30 mouse cellular contexts compared by ENCODE assay signal in the genomic region with DNA sequence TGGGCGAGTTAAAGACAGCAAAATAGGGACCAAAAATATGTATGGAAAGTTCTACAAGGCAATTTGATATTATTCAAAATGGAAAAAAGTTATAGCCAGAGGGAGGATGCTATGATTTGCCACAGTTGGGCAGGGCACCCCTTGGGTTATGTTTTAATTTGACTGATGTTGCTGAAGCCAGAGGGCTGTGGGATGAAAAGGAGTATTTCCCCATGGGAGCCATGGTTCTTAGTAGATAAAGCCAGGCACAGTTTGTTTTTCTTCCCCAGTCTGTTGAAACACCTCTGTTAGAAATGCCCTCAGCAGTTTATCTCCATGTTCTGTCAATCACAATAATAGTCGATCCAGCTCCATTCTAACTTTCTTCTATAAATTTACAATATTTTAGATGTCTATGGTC.
A peak's percentile ranks its signal among the peaks of the same experiment; 100 is the strongest.
DNase-seq lines count a peak whose midpoint lies in the region; ATAC-seq and TF ChIP-seq lines count a peak whose summit lies in the region.
"Had no signal": no experiment of that assay in that cellular context is flagged by ENCODE, and none has a peak within 500 bp of the region (broad histone marks: within the 10 kb centered on the region; RNA-seq: fewer than 3 reads in every experiment).

No protein-coding gene starts in this region.

- no peak for DNase-seq in forebrain, embryonic 10.5 days (ENCODE audit: extremely low spot score, low spot score)
- no peak for DNase-seq in layer of hippocampus, adult 2 months (ENCODE audit: low spot score in 2 of 2)
- no peak for DNase-seq in layer of hippocampus, adult 9-10 months (ENCODE audit: low spot score)
- DNase-seq in adipocyte (ENCODE audit: low spot score) = peak; percentile 28
- no peak for DNase-seq in thymus, adult 18-20 months
- DNase-seq: adrenal gland, adult 8-10 months; cerebellum, adult 11-12 months; cerebellum, postnatal 10 days; gastrocnemius, postnatal 25 days; heart, adult 11 months; heart, postnatal 4 days; kidney, adult 18-20 months; kidney, postnatal 36 days; layer of hippocampus, postnatal 36 days; liver, embryonic 13.5 days; lung, adult 18-20 months; lung, postnatal 4 days; right cerebral cortex, adult 18-20 months; spleen, adult 18-20 months; thymus, postnatal 25 days had no signal

- H3K27ac ChIP-seq in forebrain, embryonic 13.5 days = peak overlapping the region; percentile 45; the same call in 1 of the 2 replicates
- no peak overlapping the region for H3K27ac ChIP-seq in forebrain, embryonic 10.5 days
- H3K27ac ChIP-seq in layer of hippocampus, adult 2 months = peak overlapping the region; percentile 72
- H3K27ac ChIP-seq in hindbrain, embryonic 15.5 days (replicated peaks) = peak overlapping the region; percentile 63
- H3K27ac ChIP-seq in heart, embryonic 11.5 days (ENCODE audit: low read depth, low read length) = no peak overlapping the region
- H3K27ac ChIP-seq: limb, embryonic 10.5 days; limb, embryonic 15.5 days; liver, embryonic 13.5 days had no signal

- 77% methylated on average over 2 of the region's 2 CpGs for WGBS in forebrain, embryonic 13.5 days
- WGBS in forebrain, embryonic 10.5 days = 88% methylated on average over 2 of the region's 2 CpGs
- WGBS in hindbrain, embryonic 15.5 days = 61% methylated on average over 2 of the region's 2 CpGs
- WGBS in heart, embryonic 11.5 days (ENCODE audit: insufficient replicate concordance) = 48% methylated on average over 2 of the region's 2 CpGs

- no peaks in the 10 kb centered on the region for H3K9me3 ChIP-seq in forebrain, embryonic 13.5 days (replicated peaks)
- H3K9me3 ChIP-seq in forebrain, embryonic 10.5 days = no peaks in the 10 kb centered on the region
- no peaks in the 10 kb centered on the region for H3K9me3 ChIP-seq in hindbrain, embryonic 15.5 days
- H3K9me3 ChIP-seq in heart, embryonic 11.5 days (replicated peaks; ENCODE audit: control insufficient read depth, low read length) = no peaks in the 10 kb centered on the region
- H3K9me3 ChIP-seq: heart, embryonic 12.5 days; limb, embryonic 10.5 days; limb, embryonic 15.5 days; liver, embryonic 13.5 days; megakaryocyte, embryonic 14.5 days had no signal

- TF ChIP-seq CTCF in layer of hippocampus, adult 2 months (conservative IDR thresholded peaks at IDR 0.05) = no peak

- H3K4me3 ChIP-seq in forebrain, embryonic 13.5 days = no peak overlapping the region
- no peak overlapping the region for H3K4me3 ChIP-seq in forebrain, embryonic 10.5 days
- no peak overlapping the region for H3K4me3 ChIP-seq in layer of hippocampus, adult 2 months
- no peak overlapping the region for H3K4me3 ChIP-seq in hindbrain, embryonic 15.5 days
- no peak overlapping the region for H3K4me3 ChIP-seq in heart, embryonic 11.5 days (ENCODE audit: low read depth, low read length)
- H3K4me3 ChIP-seq: heart, embryonic 12.5 days; limb, embryonic 10.5 days; limb, embryonic 15.5 days; liver, embryonic 13.5 days; megakaryocyte, embryonic 14.5 days had no signal

- 0 out of 2 replicates have a peak, but pooled peaks cover 6% of the 10 kb centered on the region for H3K36me3 ChIP-seq in forebrain, embryonic 13.5 days (ENCODE audit: poor library complexity, severe bottlenecking)
- no peaks in the 10 kb centered on the region for H3K36me3 ChIP-seq in forebrain, embryonic 10.5 days (replicated peaks)
- no peaks in the 10 kb centered on the region for H3K36me3 ChIP-seq in hindbrain, embryonic 15.5 days
- no peaks in the 10 kb centered on the region for H3K36me3 ChIP-seq in heart, embryonic 11.5 days (ENCODE audit: control insufficient read depth, insufficient read depth, low read length)
- H3K36me3 ChIP-seq: heart, embryonic 12.5 days; limb, embryonic 10.5 days; limb, embryonic 15.5 days; liver, embryonic 13.5 days had no signal

- no peak overlapping the region for H3K9ac ChIP-seq in forebrain, embryonic 13.5 days
- no peak overlapping the region for H3K9ac ChIP-seq in hindbrain, embryonic 15.5 days
- no peak overlapping the region for H3K9ac ChIP-seq in heart, embryonic 11.5 days (ENCODE audit: low read depth, low read length)
- H3K9ac ChIP-seq: heart, embryonic 12.5 days; limb, embryonic 15.5 days; liver, embryonic 13.5 days had no signal

- H3K27me3 ChIP-seq in forebrain, embryonic 13.5 days = no peaks in the 10 kb centered on the region
- no peaks in the 10 kb centered on the region for H3K27me3 ChIP-seq in forebrain, embryonic 10.5 days (ENCODE audit: poor library complexity, severe bottlenecking)
- H3K27me3 ChIP-seq in hindbrain, embryonic 15.5 days = no peaks in the 10 kb centered on the region
- no peaks in the 10 kb centered on the region for H3K27me3 ChIP-seq in heart, embryonic 11.5 days (ENCODE audit: control insufficient read depth, insufficient read depth, low read length)
- H3K27me3 ChIP-seq: CH12.LX; heart, embryonic 12.5 days; limb, embryonic 15.5 days; liver, embryonic 13.5 days; megakaryocyte, embryonic 14.5 days had no signal

- no peak for ATAC-seq in forebrain, embryonic 13.5 days
- no peak for ATAC-seq in hindbrain, embryonic 15.5 days (ENCODE audit: low FRiP score, low read depth)
- no peak for ATAC-seq in heart, embryonic 11.5 days (replicated peaks; ENCODE audit: insufficient number of reproducible peaks, low FRiP score, low TSS enrichment)
- ATAC-seq: activated CD4-positive, CD25-positive, alpha-beta regulatory T cell, adult 4 months; lung, postnatal 0 days had no signal

- no peak overlapping the region for H3K4me2 ChIP-seq in forebrain, embryonic 13.5 days
- no peak overlapping the region for H3K4me2 ChIP-seq in hindbrain, embryonic 15.5 days
- H3K4me2 ChIP-seq in heart, embryonic 11.5 days = no peak overlapping the region
- H3K4me2 ChIP-seq: heart, embryonic 12.5 days; limb, embryonic 15.5 days; liver, embryonic 13.5 days had no signal

- peaks cover 24% of the 10 kb centered on the region for H3K4me1 ChIP-seq in forebrain, embryonic 13.5 days
- H3K4me1 ChIP-seq in forebrain, embryonic 10.5 days = peaks cover 7% of the 10 kb centered on the region
- H3K4me1 ChIP-seq in hindbrain, embryonic 15.5 days (replicated peaks) = peaks cover 20% of the 10 kb centered on the region
- no peaks in the 10 kb centered on the region for H3K4me1 ChIP-seq in heart, embryonic 11.5 days (ENCODE audit: control insufficient read depth, insufficient read depth, low read length)
- H3K4me1 ChIP-seq: heart, embryonic 12.5 days; limb, embryonic 10.5 days; limb, embryonic 15.5 days; liver, embryonic 13.5 days; megakaryocyte, embryonic 14.5 days had no signal

Comparison
In these comparisons a context has a peak if more than half of its experiments do, and no peak if none do; other contexts are left out.
1. H3K27ac ChIP-seq: peak in forebrain, embryonic 13.5 days (single experiment), layer of hippocampus, adult 2 months (single experiment) and hindbrain, embryonic 15.5 days (single experiment); none in forebrain, embryonic 10.5 days (single experiment) and heart, embryonic 11.5 days (single experiment).